Mouse (Mus musculus): ENCODE results near the gene 2210408I21Rik. TPM values are rescaled to one million over a fixed set of nuclear protein-coding genes. Genes with fewer than 3 reads are reported as not detected.

Gene 2210408I21Rik
- polyA plus RNA-seq, 1 experiment, result 3.4 TPM

DNA sequence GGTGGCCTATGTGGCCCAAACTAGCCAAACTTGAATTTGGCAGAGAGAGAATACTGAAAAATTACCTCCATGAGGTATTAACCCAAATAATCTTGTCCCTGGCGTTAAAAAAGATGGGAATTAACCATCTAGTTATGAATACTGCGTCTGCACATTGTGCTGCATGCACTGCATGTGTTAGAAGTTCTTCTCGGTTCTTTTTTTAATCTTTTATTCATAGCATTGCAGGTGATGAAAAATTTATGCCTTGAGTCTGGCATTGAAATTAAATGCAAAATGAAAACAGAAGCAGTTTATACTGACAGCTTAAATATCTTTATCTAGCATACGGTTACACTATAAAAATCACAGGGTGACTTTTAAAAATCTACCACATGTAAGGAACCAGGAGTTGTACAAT lies 341.1 kb downstream of the 2210408I21Rik start:
- no peaks in the 10 kb centered on the region for H3K9me3 ChIP-seq (replicated peaks; ENCODE audit: control insufficient read depth, insufficient read depth, low read length, poor library complexity, severe bottlenecking)
- no peaks in the 10 kb centered on the region for H3K4me1 ChIP-seq (ENCODE audit: control insufficient read depth, insufficient read depth, low read length)
- no peak overlapping the region for H3K9ac ChIP-seq (ENCODE audit: low read depth, poor library complexity, severe bottlenecking)
- no peak overlapping the region for H3K27ac ChIP-seq (ENCODE audit: insufficient read depth, low read length)
- H3K27me3 ChIP-seq (ENCODE audit: control insufficient read depth, insufficient read depth, low read length, poor library complexity, severe bottlenecking), result no peaks in the 10 kb centered on the region
- no peak overlapping the region for H3K4me3 ChIP-seq (ENCODE audit: low read depth, low read length)
- TF ChIP-seq CTCF (IDR thresholded peaks at IDR 0.05; ENCODE audit: low read depth, low read length) (no peak), POLR2A (IDR thresholded peaks at IDR 0.05; ENCODE audit: insufficient read depth, low read length) (no peak), EP300 (IDR thresholded peaks at IDR 0.05; ENCODE audit: insufficient read depth, low read depth, low read length) (no peak)
- H3K36me3 ChIP-seq (ENCODE audit: control insufficient read depth, insufficient read depth, low read length, poor library complexity, severe bottlenecking), result no peaks in the 10 kb centered on the region

DNA sequence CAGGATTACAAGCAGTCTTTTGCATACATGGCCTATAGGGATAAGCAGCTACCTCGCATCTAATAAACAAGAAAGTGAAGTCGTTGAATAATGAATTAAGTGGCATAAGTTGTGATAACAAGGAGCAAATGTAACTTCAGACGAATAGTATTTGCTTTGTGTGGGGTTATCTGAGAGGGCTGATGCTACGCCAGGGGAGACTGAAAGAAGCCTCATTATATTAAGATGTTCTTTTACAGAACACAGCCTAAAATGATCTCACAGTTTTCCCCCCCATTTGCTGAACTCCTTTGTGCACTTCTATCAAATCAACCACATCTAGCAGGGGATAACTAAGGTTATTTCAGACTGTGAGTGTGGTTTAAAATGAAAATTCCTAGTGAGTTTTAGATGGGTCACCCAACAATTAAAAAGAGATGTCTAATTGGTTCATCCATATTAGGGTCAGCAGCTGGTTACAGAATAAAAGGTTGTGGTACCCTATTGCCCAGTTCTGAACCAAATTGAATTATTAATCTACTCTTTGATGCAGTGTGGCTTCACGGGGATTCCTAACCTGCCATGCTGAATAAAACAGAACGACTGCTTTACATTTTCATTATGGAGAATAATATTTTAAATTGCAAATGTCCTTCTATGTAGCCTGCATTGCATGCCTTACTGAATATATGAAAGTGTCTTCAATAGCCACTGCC lies 343.2 kb downstream of the 2210408I21Rik start:
- Histone ChIP-seq H3K9me3 (replicated peaks; ENCODE audit: control insufficient read depth, insufficient read depth, low read length, poor library complexity, severe bottlenecking) (no peaks in the 10 kb centered on the region), H3K4me3 (ENCODE audit: low read depth, low read length) (no peak overlapping the region), H3K27ac (ENCODE audit: insufficient read depth, low read length) (no peak overlapping the region), H3K27me3 (ENCODE audit: control insufficient read depth, insufficient read depth, low read length, poor library complexity, severe bottlenecking) (no peaks in the 10 kb centered on the region), H3K4me1 (ENCODE audit: control insufficient read depth, insufficient read depth, low read length) (no peaks in the 10 kb centered on the region), H3K36me3 (ENCODE audit: control insufficient read depth, insufficient read depth, low read length, poor library complexity, severe bottlenecking) (no peaks in the 10 kb centered on the region), H3K9ac (ENCODE audit: low read depth, poor library complexity, severe bottlenecking) (no peak overlapping the region)
- TF ChIP-seq POLR2A (IDR thresholded peaks at IDR 0.05; ENCODE audit: insufficient read depth, low read length) (no peak), EP300 (IDR thresholded peaks at IDR 0.05; ENCODE audit: insufficient read depth, low read depth, low read length) (no peak)

- no peak overlapping the region for H3K4me3 ChIP-seq (ENCODE audit: low read depth, low read length)
- no peak overlapping the region for H3K9ac ChIP-seq (ENCODE audit: low read depth, poor library complexity, severe bottlenecking)
- H3K36me3 ChIP-seq (ENCODE audit: control insufficient read depth, insufficient read depth, low read length, poor library complexity, severe bottlenecking), result no peaks in the 10 kb centered on the region
- TF ChIP-seq CTCF (IDR thresholded peaks at IDR 0.05; ENCODE audit: low read depth, low read length) (no peak), EP300 (IDR thresholded peaks at IDR 0.05; ENCODE audit: insufficient read depth, low read depth, low read length) (no peak), POLR2A (IDR thresholded peaks at IDR 0.05; ENCODE audit: insufficient read depth, low read length) (no peak)
- H3K9me3 ChIP-seq (replicated peaks; ENCODE audit: control insufficient read depth, insufficient read depth, low read length, poor library complexity, severe bottlenecking), result no peaks in the 10 kb centered on the region
- no peak overlapping the region for H3K27ac ChIP-seq (ENCODE audit: insufficient read depth, low read length)
- H3K4me1 ChIP-seq (ENCODE audit: control insufficient read depth, insufficient read depth, low read length), result no peaks in the 10 kb centered on the region
- no peaks in the 10 kb centered on the region for H3K27me3 ChIP-seq (ENCODE audit: control insufficient read depth, insufficient read depth, low read length, poor library complexity, severe bottlenecking)
Measured at GRCm38 (mm10) chr13:77489938-77490651, 354.8 kb downstream of the 2210408I21Rik start.

DNA sequence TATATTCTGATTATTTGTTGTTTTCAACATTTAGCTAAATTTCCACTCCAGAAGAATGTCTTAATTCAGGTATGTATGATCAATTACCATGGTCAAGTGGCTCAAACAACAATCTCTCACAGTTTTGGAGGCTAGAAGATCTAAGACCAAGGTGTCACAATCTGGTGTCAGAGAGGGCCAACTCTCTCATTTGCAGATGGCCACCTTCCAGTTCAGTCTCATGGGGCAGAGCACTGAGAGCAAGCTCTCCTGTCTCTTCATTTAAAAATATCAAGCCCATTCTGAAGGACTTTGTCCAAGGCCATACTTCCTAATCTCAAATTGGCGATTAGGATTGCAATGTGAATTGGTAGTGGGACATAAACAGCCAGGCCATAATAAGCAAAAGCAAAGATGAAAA lies 378.7 kb downstream of the 2210408I21Rik start:
- no peak overlapping the region for H3K27ac ChIP-seq (ENCODE audit: insufficient read depth, low read length)
- no peaks in the 10 kb centered on the region for H3K4me1 ChIP-seq (ENCODE audit: control insufficient read depth, insufficient read depth, low read length)
- no peaks in the 10 kb centered on the region for H3K27me3 ChIP-seq (ENCODE audit: control insufficient read depth, insufficient read depth, low read length, poor library complexity, severe bottlenecking)
- no peaks in the 10 kb centered on the region for H3K36me3 ChIP-seq (ENCODE audit: control insufficient read depth, insufficient read depth, low read length, poor library complexity, severe bottlenecking)
- H3K9me3 ChIP-seq (replicated peaks; ENCODE audit: control insufficient read depth, insufficient read depth, low read length, poor library complexity, severe bottlenecking), result no peaks in the 10 kb centered on the region
- H3K4me3 ChIP-seq (ENCODE audit: low read depth, low read length), result no peak overlapping the region
- TF ChIP-seq POLR2A (IDR thresholded peaks at IDR 0.05; ENCODE audit: insufficient read depth, low read length), result no peak
- no peak overlapping the region for H3K9ac ChIP-seq (ENCODE audit: low read depth, poor library complexity, severe bottlenecking)

- no peak overlapping the region for H3K4me3 ChIP-seq (ENCODE audit: low read depth, low read length)
- no peak overlapping the region for H3K27ac ChIP-seq (ENCODE audit: insufficient read depth, low read length)
- H3K36me3 ChIP-seq (ENCODE audit: control insufficient read depth, insufficient read depth, low read length, poor library complexity, severe bottlenecking), result no peaks in the 10 kb centered on the region
- no peaks in the 10 kb centered on the region for H3K9me3 ChIP-seq (replicated peaks; ENCODE audit: control insufficient read depth, insufficient read depth, low read length, poor library complexity, severe bottlenecking)
- TF ChIP-seq CTCF (IDR thresholded peaks at IDR 0.05; ENCODE audit: low read depth, low read length) (no peak), EP300 (IDR thresholded peaks at IDR 0.05; ENCODE audit: insufficient read depth, low read depth, low read length) (no peak), POLR2A (IDR thresholded peaks at IDR 0.05; ENCODE audit: insufficient read depth, low read length) (no peak)
- H3K9ac ChIP-seq (ENCODE audit: low read depth, poor library complexity, severe bottlenecking), result no peak overlapping the region
- H3K4me1 ChIP-seq (ENCODE audit: control insufficient read depth, insufficient read depth, low read length), result no peaks in the 10 kb centered on the region
- no peaks in the 10 kb centered on the region for H3K27me3 ChIP-seq (ENCODE audit: control insufficient read depth, insufficient read depth, low read length, poor library complexity, severe bottlenecking)
Measured at GRCm38 (mm10) chr13:77528960-77529699, 393.8 kb downstream of the 2210408I21Rik start.

DNA sequence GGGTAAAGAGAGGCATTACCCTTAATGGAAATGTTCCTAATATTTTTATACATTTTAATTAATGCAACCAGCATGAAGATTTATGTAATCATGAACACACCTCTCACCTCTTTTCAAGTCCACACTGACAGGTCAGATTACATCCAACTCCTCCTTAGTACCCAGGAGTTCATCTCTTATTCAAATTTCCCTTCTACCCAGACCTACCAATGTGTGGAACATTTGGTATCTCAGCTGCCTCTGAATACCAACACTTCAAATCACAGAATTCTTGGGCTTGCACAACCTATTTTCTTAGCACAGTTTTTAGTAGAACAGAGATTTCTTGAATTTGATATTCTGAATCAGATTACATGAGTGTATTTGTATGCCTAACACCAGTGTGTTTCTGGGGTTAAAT lies 394.4 kb downstream of the 2210408I21Rik start:
- Histone ChIP-seq H3K9ac (ENCODE audit: low read depth, poor library complexity, severe bottlenecking) (no peak overlapping the region), H3K4me1 (ENCODE audit: control insufficient read depth, insufficient read depth, low read length) (no peaks in the 10 kb centered on the region), H3K27ac (ENCODE audit: insufficient read depth, low read length) (no peak overlapping the region), H3K9me3 (replicated peaks; ENCODE audit: control insufficient read depth, insufficient read depth, low read length, poor library complexity, severe bottlenecking) (no peaks in the 10 kb centered on the region), H3K27me3 (ENCODE audit: control insufficient read depth, insufficient read depth, low read length, poor library complexity, severe bottlenecking) (no peaks in the 10 kb centered on the region), H3K4me3 (ENCODE audit: low read depth, low read length) (no peak overlapping the region), H3K36me3 (ENCODE audit: control insufficient read depth, insufficient read depth, low read length, poor library complexity, severe bottlenecking) (no peaks in the 10 kb centered on the region)
- TF ChIP-seq EP300 (IDR thresholded peaks at IDR 0.05; ENCODE audit: insufficient read depth, low read depth, low read length) (no peak), CTCF (IDR thresholded peaks at IDR 0.05; ENCODE audit: low read depth, low read length) (no peak), POLR2A (IDR thresholded peaks at IDR 0.05; ENCODE audit: insufficient read depth, low read length) (no peak)

Data from ES-Bruce4 (cell line).